Mouse (Mus musculus) forebrain, embryonic 11.5 days (tissue): ENCODE measurements around the gene Rev3l. TPM values are rescaled to one million over a fixed set of nuclear protein-coding genes. Genes with fewer than 3 reads are reported as not detected.
A peak's percentile ranks its signal among the peaks of the same experiment; 100 is the strongest.

Experiments
- ATAC-seq: fragments of 200-750 bp; cut with Nextera tagmentation; replicated peaks from 2 replicates; pipeline ENCODE4 v1.8.0; 2017; ENCODE audit warnings: moderate TSS enrichment; ENCODE audit not compliant: low FRiP score
- DNase-seq: peaks from one replicate; pipeline ENCODE4 v3.0.0-alpha.2; 2017; ENCODE audit warnings: low spot score
- H3K27ac ChIP-seq: fragments of 300-500 bp; sonication (generic); 2 replicates; pipeline ENCODE4 v1.5.1; 2014; ENCODE audit warnings: low read depth, low read length
- H3K27me3 ChIP-seq: fragments of 300-500 bp; sonication (generic); 2 replicates; pipeline ENCODE4 v1.6.1; 2014; ENCODE audit warnings: mild to moderate bottlenecking, low read length, mixed read lengths; ENCODE audit not compliant: control insufficient read depth, insufficient read depth
- H3K36me3 ChIP-seq: fragments of 300-500 bp; sonication (generic); 2 replicates; pipeline ENCODE4 v1.6.1; 2014; ENCODE audit warnings: mild to moderate bottlenecking, low read length, moderate library complexity, mixed read lengths; ENCODE audit not compliant: control insufficient read depth, insufficient read depth
- H3K4me1 ChIP-seq: fragments of 300-500 bp; sonication (generic); replicated peaks from 2 replicates; pipeline ENCODE4 v1.6.1; 2014; ENCODE audit warnings: low read length, mixed read lengths; ENCODE audit not compliant: control insufficient read depth, insufficient read depth
- H3K4me2 ChIP-seq: fragments of 300-500 bp; sonication (generic); 2 replicates; pipeline ENCODE4 v1.6.1; 2014; ENCODE audit warnings: low read depth, mild to moderate bottlenecking, low read length, moderate library complexity, mixed read lengths; ENCODE audit not compliant: severe bottlenecking
- H3K4me3 ChIP-seq: fragments of 300-500 bp; sonication (generic); 2 replicates; pipeline ENCODE4 v1.5.1; 2014; ENCODE audit warnings: low read depth, low read length
- H3K9ac ChIP-seq: fragments of 300-500 bp; sonication (generic); 2 replicates; pipeline ENCODE4 v1.6.1; 2014; ENCODE audit warnings: low read length
- H3K9me3 ChIP-seq: fragments of 300-500 bp; sonication (generic); 2 replicates; pipeline ENCODE4 v1.6.1; 2016; ENCODE audit warnings: low read length, mixed read lengths; ENCODE audit not compliant: control insufficient read depth
- WGBS: fragments of 180-500 bp; shearing (Covaris S2); extraction: QIAGEN DNeasy Blood & Tissue Kit; methylation state at CpG from one replicate; pipeline ENCODE4 v1.1.7; 2014; 5-methylcytosine and 5-hydroxymethylcytosine counted together
- polyA plus RNA-seq: library from polyadenylated mRNA; unstranded; fragments of >200 nt; fragmentation: Nextera tagmentation; extraction: Ambion mirVana; gene quantifications from 2 replicates; pipeline ENCODE4 v1.2.1, GENCODE M21; 2014

The Rev3l gene
- 16.0 and 20.3 TPM in 2 replicates for polyA plus RNA-seq

DNA sequence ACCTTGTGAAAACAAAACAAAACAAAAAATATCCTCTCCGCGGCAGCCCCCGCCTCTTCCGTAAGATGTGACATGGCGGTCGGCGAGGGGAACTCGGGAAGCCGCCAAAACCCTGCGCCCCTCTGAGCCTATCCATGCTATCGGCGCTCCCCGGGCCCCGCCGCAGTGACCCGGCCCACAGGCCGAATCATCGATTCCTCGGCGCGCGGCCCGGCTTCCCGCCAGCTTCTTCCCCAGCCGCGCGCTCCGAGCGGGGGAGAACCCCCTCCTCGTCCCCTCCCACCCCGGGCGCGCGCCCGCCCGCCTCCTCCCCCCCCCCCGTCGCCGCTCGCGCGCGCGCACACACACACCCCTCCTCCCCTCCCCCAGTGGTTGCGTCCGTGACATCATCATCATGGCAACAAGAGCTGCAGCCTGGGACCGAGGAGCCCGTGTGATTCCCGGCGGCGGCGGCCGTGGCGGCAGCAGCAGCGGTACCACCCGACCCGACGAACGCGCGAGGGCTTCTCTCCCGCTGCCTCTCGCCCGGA lies at the start of gene Rev3l:
Rev3l (plus strand) TSS at position 383 of the 530 bp plus-strand sequence.
- H3K36me3 ChIP-seq, result no peaks in the 10 kb centered on the region
- no peaks in the 10 kb centered on the region for H3K27me3 ChIP-seq
- H3K9me3 ChIP-seq, result no peaks in the 10 kb centered on the region
- peak within 1 kb of the TSS; percentile 85 for H3K4me3 ChIP-seq
- H3K4me1 ChIP-seq, result no peaks in the 10 kb centered on the region
- H3K9ac ChIP-seq, result peak within 1 kb of the TSS; percentile 91
- under 1% methylated on average over 40 of the region's 64 CpGs for WGBS
- peak within 1 kb of the TSS; percentile 99 for H3K27ac ChIP-seq
- peak within 1 kb of the TSS; percentile 69 for H3K4me2 ChIP-seq
- ATAC-seq (peak; percentile 86), DNase-seq (peak; percentile 98)

DNA sequence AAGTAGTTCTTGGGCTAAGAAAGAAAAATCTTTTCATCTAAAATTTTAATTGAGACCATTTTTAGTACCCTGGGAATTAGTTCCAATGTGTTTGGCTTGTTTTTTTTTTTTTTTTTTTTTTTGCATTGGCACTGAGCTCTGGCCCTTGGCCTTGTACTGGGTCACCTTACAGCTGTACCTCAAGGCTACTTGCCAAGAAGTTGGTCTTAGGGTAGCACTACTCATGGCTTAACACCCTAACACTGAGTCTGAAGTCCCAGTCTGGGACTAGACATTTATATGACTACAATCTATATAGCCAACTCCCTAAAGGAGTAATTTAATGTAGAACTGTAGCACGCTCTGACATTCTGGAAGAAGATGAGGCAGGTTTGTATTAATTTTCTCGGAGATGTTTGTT lies 49.4 kb upstream of the Rev3l start:
- ATAC-seq, result no peak

DNA sequence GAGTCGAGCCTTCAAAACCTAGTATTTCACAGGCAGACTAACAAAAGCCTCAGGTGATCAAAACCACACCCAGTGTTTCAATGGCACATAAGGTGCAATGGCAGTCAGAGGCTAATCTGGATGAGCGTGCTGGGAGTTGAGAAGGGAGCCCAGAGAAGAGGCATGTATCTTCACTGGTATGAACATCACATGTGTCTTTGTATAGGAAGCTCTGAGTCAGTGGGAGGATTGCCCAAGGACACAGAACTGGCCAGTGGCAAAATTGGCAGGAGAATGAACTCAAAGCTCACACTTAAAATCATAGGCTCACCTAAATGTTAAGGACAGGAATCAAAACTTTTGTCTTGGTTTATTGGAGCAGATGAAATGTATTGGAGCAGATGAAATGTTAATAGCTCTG lies 48.4 kb upstream of the Rev3l start:
- WGBS, result 88% methylated on average over 2 of the region's 2 CpGs
- Histone ChIP-seq H3K4me3 (no peak overlapping the region), H3K27me3 (no peaks in the 10 kb centered on the region), H3K27ac (no peak overlapping the region), H3K4me1 (peaks cover 5% of the 10 kb centered on the region; the same call in 1 of the 2 replicates), H3K9ac (no peak overlapping the region), H3K36me3 (no peaks in the 10 kb centered on the region), H3K9me3 (no peaks in the 10 kb centered on the region), H3K4me2 (no peak overlapping the region)
- DNase-seq, result no peak
- ATAC-seq, result no peak

More for the DNA sequence above, 49.4 kb upstream of the Rev3l start:
- Histone ChIP-seq H3K4me1 (peaks cover 5% of the 10 kb centered on the region; the same call in 1 of the 2 replicates), H3K9ac (no peak overlapping the region), H3K9me3 (no peaks in the 10 kb centered on the region), H3K4me3 (no peak overlapping the region), H3K36me3 (no peaks in the 10 kb centered on the region), H3K27ac (no peak overlapping the region), H3K4me2 (no peak overlapping the region), H3K27me3 (no peaks in the 10 kb centered on the region)
- no peak for DNase-seq
- 93% methylated on average over 2 of the region's 2 CpGs for WGBS

DNA sequence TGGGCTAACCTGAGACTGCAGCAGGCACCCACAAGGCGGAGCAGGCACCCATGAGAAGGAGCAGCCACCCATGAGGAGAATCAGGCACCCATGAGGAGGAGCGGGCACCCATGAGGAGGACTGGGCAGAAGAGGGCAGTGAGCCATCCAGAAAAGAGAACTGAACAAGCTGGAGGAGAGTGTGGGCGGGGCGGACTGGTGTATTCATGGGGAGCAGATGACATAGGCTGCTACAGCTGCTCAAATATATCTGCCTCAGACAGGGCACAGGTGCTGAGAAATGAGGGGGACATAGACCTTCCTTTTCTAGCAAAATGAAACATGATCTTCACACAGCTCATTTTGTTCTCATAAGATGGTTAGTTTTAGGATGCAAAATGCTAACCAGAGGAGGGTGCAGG lies 45.1 kb upstream of the Rev3l start:
- H3K4me1 ChIP-seq, result peaks cover 5% of the 10 kb centered on the region; the same call in 1 of the 2 replicates
- H3K36me3 ChIP-seq, result no peaks in the 10 kb centered on the region
- no peaks in the 10 kb centered on the region for H3K9me3 ChIP-seq
- no peaks in the 10 kb centered on the region for H3K27me3 ChIP-seq
- no peak for DNase-seq
- H3K27ac ChIP-seq, result no peak overlapping the region
- no peak overlapping the region for H3K9ac ChIP-seq
- H3K4me2 ChIP-seq, result no peak overlapping the region
- 97% methylated on average over 4 of the region's 4 CpGs for WGBS
- no peak overlapping the region for H3K4me3 ChIP-seq
- ATAC-seq, result no peak

DNA sequence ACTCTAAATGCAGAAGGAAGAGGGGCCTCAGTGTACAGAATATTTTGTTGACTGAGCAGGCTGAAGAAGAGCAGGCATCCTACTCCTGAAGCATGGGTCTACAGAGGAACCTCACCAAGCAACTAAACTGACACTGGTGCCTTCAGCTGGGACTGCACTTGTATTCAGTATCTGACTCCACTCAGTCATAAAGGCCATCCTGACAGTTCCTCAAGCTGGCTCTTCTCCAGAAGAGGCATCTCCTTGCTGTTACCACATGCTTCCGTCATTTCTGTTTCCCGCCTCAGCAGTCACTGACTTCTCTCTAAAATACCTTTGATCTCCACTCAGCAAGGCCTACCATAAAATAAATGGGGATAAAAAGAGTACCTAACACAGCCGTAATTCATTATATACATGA lies 44.1 kb upstream of the Rev3l start:
- H3K4me1 ChIP-seq, result peaks cover 5% of the 10 kb centered on the region; the same call in 1 of the 2 replicates
- no peak overlapping the region for H3K27ac ChIP-seq
- H3K9ac ChIP-seq, result no peak overlapping the region
- 92% methylated on average over 3 of the region's 3 CpGs for WGBS
- H3K9me3 ChIP-seq, result no peaks in the 10 kb centered on the region
- no peak for DNase-seq
- no peaks in the 10 kb centered on the region for H3K27me3 ChIP-seq
- H3K36me3 ChIP-seq, result no peaks in the 10 kb centered on the region
- ATAC-seq, result no peak
- no peak overlapping the region for H3K4me2 ChIP-seq
- H3K4me3 ChIP-seq, result no peak overlapping the region

DNA sequence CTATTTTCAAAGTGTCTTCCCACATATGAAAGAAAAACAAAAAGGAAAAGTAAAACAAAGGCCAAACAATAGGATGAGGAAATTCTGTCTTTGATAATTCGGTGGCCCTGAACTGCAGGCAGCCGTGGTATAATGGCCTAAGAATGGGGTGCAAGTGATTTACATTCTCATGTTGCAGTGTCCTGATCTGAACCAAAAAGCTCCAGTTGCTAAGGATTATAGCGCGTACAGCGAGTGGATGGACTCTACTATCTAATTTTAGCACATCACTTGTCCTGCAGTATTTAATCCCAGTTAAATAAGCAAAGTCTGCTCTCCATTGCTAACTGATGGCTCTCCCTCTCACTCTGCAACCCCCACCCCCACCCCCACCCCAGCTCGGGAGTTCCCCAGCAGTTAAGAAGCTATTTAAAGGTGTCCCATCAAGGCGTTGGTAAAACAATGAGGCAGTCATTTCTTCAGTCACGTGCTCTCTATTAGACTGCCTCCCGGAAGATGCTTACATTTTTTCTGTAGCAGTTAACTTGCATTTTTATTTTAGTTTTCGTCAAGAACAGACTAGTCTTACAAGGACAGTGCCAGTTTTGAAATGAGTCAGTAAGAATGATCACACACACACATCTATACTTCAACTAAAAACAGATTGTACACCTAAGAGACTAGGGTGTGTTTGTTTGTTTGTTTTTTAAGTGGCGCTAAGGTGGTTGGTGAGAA lies 40.4 kb upstream of the Rev3l start:
- 53% methylated on average over 11 of the region's 11 CpGs for WGBS
- no peak for DNase-seq
- no peaks in the 10 kb centered on the region for H3K27me3 ChIP-seq
- no peaks in the 10 kb centered on the region for H3K9me3 ChIP-seq
- H3K27ac ChIP-seq, result no peak overlapping the region
- no peaks in the 10 kb centered on the region for H3K36me3 ChIP-seq
- H3K4me2 ChIP-seq, result no peak overlapping the region
- H3K4me3 ChIP-seq, result no peak overlapping the region
- H3K9ac ChIP-seq, result no peak overlapping the region
- no peaks in the 10 kb centered on the region for H3K4me1 ChIP-seq
- no peak for ATAC-seq

DNA sequence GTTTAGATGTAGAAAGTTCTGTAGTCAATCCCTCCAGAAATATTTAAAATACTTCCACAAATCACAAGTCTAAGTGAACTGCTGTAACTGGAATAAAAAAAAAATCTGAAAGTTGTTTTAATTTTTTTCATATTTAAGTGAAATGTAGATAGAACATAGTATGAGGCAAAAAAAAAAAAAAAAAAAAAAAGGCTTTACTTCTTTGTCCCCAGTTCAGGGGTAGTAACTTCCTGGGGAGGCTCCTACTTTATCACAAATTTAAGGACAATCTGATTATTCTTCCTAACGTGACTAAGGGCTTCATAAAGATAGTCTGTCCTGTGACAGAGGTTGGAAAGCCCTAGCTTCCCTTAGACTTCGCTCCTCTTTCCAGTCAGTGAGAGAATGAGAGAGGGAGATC lies 39.8 kb upstream of the Rev3l start:
- no peaks in the 10 kb centered on the region for H3K9me3 ChIP-seq
- H3K4me2 ChIP-seq, result no peak overlapping the region
- no peaks in the 10 kb centered on the region for H3K4me1 ChIP-seq
- ATAC-seq (no peak), DNase-seq (no peak)
- no peaks in the 10 kb centered on the region for H3K27me3 ChIP-seq
- no peak overlapping the region for H3K9ac ChIP-seq
- 78% methylated on average over 2 of the region's 2 CpGs for WGBS
- H3K27ac ChIP-seq, result no peak overlapping the region
- no peak overlapping the region for H3K4me3 ChIP-seq
- no peaks in the 10 kb centered on the region for H3K36me3 ChIP-seq

DNA sequence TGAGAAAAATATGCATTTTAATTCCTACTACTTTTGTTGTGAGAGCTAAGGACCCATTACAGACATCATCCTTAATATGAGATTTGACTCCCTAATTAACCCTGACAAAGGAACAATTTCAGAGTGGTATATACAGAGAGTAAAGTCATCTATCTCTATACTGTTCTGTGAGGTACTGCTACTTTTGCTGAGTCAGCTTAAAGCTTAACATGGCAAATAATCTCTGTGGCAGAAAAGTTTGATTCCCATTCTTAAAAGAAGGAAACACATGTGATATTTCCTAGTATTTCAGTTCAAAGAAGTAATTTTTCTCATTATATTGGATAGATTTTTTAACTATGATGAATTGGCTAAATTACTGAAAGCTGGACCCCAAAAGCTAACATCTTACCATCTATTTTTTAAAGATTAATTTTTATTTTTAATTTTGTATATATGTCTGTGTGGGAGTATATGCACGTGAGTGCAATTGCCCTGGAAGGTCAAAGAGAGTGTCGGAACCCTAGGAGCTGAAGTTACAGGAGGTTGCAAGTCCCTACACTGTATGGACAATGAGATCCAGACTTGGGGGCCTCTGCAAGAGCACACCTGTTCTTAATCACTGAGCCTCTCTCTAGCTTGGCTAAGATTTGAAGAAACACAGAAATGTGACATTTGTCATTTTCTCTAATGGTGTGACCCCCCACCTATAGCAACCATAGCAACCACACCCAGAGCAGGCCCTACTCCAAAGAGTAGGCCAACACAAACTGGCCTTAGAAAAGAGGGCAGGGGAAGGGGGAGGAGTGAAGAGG lies 24.0 kb upstream of the Rev3l start:
- Histone ChIP-seq H3K27ac (no peak overlapping the region), H3K36me3 (no peaks in the 10 kb centered on the region), H3K4me3 (no peak overlapping the region), H3K4me2 (no peak overlapping the region), H3K9me3 (no peaks in the 10 kb centered on the region), H3K4me1 (no peaks in the 10 kb centered on the region), H3K27me3 (no peaks in the 10 kb centered on the region), H3K9ac (no peak overlapping the region)
- DNase-seq, result no peak
- 80% methylated on average over 2 of the region's 2 CpGs for WGBS
- no peak for ATAC-seq
